Mouse (Mus musculus) small intestine, adult 2 months (tissue): ENCODE measurements around the gene Dpy19l1.

Experiments
- CTCF ChIP-seq: fragments of 200-500 bp; IDR thresholded peaks from 2 replicates; pipeline ENCODE4 v1.5.1; 2012; ENCODE audit warnings: low read depth, mild to moderate bottlenecking, control low read depth, inconsistent platforms, low read length, moderate library complexity, mixed read lengths; ENCODE audit not compliant: insufficient replicate concordance, insufficient read length; ENCODE audit errors: extremely low read depth
- POLR2A ChIP-seq: fragments of 200-500 bp; IDR thresholded peaks from 2 replicates; pipeline ENCODE4 v1.6.1; 2012; ENCODE audit warnings: low read depth, mild to moderate bottlenecking, control low read depth, inconsistent platforms, low read length, moderate library complexity

GRCm38 (mm10) chr9:24423241-24423640, 79.7 kb downstream of the Dpy19l1 start:
- no peak for TF ChIP-seq POLR2A
- no peak for TF ChIP-seq CTCF
